9 mouse cellular contexts compared by ENCODE assay signal in the genomic region with DNA sequence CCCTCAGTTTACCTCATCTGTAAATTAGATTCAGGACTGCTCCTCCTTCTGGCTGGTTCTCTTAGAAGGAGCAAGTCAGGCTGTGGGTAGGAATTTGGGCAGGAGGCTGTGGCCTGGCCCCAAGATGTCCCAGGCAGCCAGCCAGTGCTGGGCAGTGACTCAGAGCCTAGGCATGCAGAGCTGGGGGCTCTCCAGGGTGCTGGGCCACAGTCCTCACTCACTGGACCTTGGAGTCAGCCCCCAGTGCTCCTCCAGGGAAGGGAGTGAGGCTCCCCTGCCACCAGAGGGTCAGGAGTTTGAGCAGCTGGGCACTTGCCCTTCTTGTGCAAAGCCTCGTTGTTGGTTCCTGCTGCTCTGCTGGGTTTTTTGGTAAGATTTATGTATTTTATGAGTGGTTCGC. TPM values are rescaled to one million over a fixed set of nuclear protein-coding genes. Genes with fewer than 3 reads are reported as not detected.
DNase-seq lines count a peak whose midpoint lies in the region; ATAC-seq lines count a peak whose summit lies in the region.
"Had no signal": no experiment of that assay in that cellular context is flagged by ENCODE, and none has a peak within 500 bp of the region (broad histone marks: within the 10 kb centered on the region; RNA-seq: fewer than 3 reads in every experiment).

No protein-coding gene starts in this region.

- H3K4me1 ChIP-seq in embryonic facial prominence, embryonic 15.5 days: peaks cover 34% of the 10 kb centered on the region
- peaks cover 33% of the 10 kb centered on the region for H3K4me1 ChIP-seq in intestine, embryonic 16.5 days (ENCODE audit: control insufficient read depth, insufficient read depth, low read length)
- H3K4me1 ChIP-seq in forebrain, embryonic 14.5 days (ENCODE audit: control insufficient read depth, insufficient read depth, low read length): peaks cover 3% of the 10 kb centered on the region; the same call in 1 of the 2 replicates
- no peaks in the 10 kb centered on the region for H3K4me1 ChIP-seq in midbrain, embryonic 15.5 days

- peak; percentile 47 for DNase-seq in left cerebral cortex, postnatal 4 days
- DNase-seq in left cerebral cortex, postnatal 25 days (ENCODE audit: low spot score in 2 of 2): no peak
- DNase-seq in lung, postnatal 4 days: peak; percentile 85 to 92
- no peak for DNase-seq in forebrain, embryonic 14.5 days (ENCODE audit: low spot score)
- DNase-seq in embryo, embryonic 9.5 days (ENCODE audit: extremely low spot score): no peak

- peak overlapping the region; percentile 69; the same call in 1 of the 2 replicates for H3K27ac ChIP-seq in embryonic facial prominence, embryonic 15.5 days (replicated peaks)
- H3K27ac ChIP-seq in intestine, embryonic 16.5 days (ENCODE audit: low read length): 0 out of 2 replicates have a peak overlapping the region, but pooled peaks have one; percentile 6
- H3K27ac ChIP-seq in forebrain, embryonic 14.5 days (ENCODE audit: low read depth, low read length): no peak overlapping the region
- no peak overlapping the region for H3K27ac ChIP-seq in midbrain, embryonic 15.5 days
- H3K27ac ChIP-seq: embryonic facial prominence, embryonic 12.5 days had no signal

- no peak overlapping the region for H3K4me3 ChIP-seq in embryonic facial prominence, embryonic 15.5 days (replicated peaks)
- no peak overlapping the region for H3K4me3 ChIP-seq in intestine, embryonic 16.5 days (ENCODE audit: low read length)
- no peak overlapping the region for H3K4me3 ChIP-seq in forebrain, embryonic 14.5 days (ENCODE audit: low read depth, low read length)
- H3K4me3 ChIP-seq in midbrain, embryonic 15.5 days: no peak overlapping the region
- H3K4me3 ChIP-seq: embryonic facial prominence, embryonic 12.5 days had no signal

- H3K36me3 ChIP-seq in embryonic facial prominence, embryonic 15.5 days: peaks cover 20% of the 10 kb centered on the region
- H3K36me3 ChIP-seq in intestine, embryonic 16.5 days (ENCODE audit: control insufficient read depth, insufficient read depth, low read length): peaks cover 12% of the 10 kb centered on the region
- peaks cover 21% of the 10 kb centered on the region for H3K36me3 ChIP-seq in forebrain, embryonic 14.5 days (ENCODE audit: control insufficient read depth, insufficient read depth, low read length)
- H3K36me3 ChIP-seq in midbrain, embryonic 15.5 days (replicated peaks): no peaks in the 10 kb centered on the region

- no peak overlapping the region for H3K4me2 ChIP-seq in embryonic facial prominence, embryonic 15.5 days (replicated peaks)
- no peak overlapping the region for H3K4me2 ChIP-seq in intestine, embryonic 16.5 days (ENCODE audit: low read depth, low read length)
- no peak overlapping the region for H3K4me2 ChIP-seq in forebrain, embryonic 14.5 days (ENCODE audit: low read length)
- no peak overlapping the region for H3K4me2 ChIP-seq in midbrain, embryonic 15.5 days
- H3K4me2 ChIP-seq: embryonic facial prominence, embryonic 12.5 days had no signal

- no peaks in the 10 kb centered on the region for H3K9me3 ChIP-seq in embryonic facial prominence, embryonic 15.5 days (replicated peaks)
- H3K9me3 ChIP-seq in intestine, embryonic 16.5 days (ENCODE audit: control insufficient read depth, low read length): no peaks in the 10 kb centered on the region
- no peaks in the 10 kb centered on the region for H3K9me3 ChIP-seq in forebrain, embryonic 14.5 days (replicated peaks; ENCODE audit: control insufficient read depth, low read length)
- no peaks in the 10 kb centered on the region for H3K9me3 ChIP-seq in midbrain, embryonic 15.5 days
- H3K9me3 ChIP-seq: embryonic facial prominence, embryonic 12.5 days had no signal

- ATAC-seq in embryonic facial prominence, embryonic 15.5 days (ENCODE audit: insufficient number of reproducible peaks, low FRiP score, low TSS enrichment, low read depth): peak; percentile 49; the same call in 1 of the 2 replicates
- ATAC-seq in intestine, embryonic 16.5 days: peak; percentile 64
- no peak for ATAC-seq in forebrain, embryonic 14.5 days
- ATAC-seq in midbrain, embryonic 15.5 days (replicated peaks): no peak

- intact Hi-C loops in left cerebral cortex, postnatal 4 days (cut with DNase I): no loop called here
- intact Hi-C loops in left cerebral cortex, postnatal 25 days (cut with DNase I): no loop called here

- 73% methylated on average over 2 of the region's 2 CpGs for WGBS in embryonic facial prominence, embryonic 15.5 days
- 55% methylated on average over 2 of the region's 2 CpGs for WGBS in intestine, embryonic 16.5 days
- 90% methylated on average over 2 of the region's 2 CpGs for WGBS in forebrain, embryonic 14.5 days
- WGBS in midbrain, embryonic 15.5 days: 97% methylated on average over 2 of the region's 2 CpGs

- no peak overlapping the region; the same call in 1 of the 2 replicates for H3K9ac ChIP-seq in embryonic facial prominence, embryonic 15.5 days
- H3K9ac ChIP-seq in intestine, embryonic 16.5 days (ENCODE audit: low read depth, low read length): 0 out of 2 replicates have a peak overlapping the region, but pooled peaks have one; percentile 37
- H3K9ac ChIP-seq in forebrain, embryonic 14.5 days (ENCODE audit: low read length): no peak overlapping the region
- H3K9ac ChIP-seq in midbrain, embryonic 15.5 days: no peak overlapping the region
- H3K9ac ChIP-seq: embryonic facial prominence, embryonic 12.5 days had no signal

- H3K27me3 ChIP-seq in embryonic facial prominence, embryonic 15.5 days: no peaks in the 10 kb centered on the region
- H3K27me3 ChIP-seq in intestine, embryonic 16.5 days (replicated peaks; ENCODE audit: control insufficient read depth, insufficient read depth, low read length): no peaks in the 10 kb centered on the region
- H3K27me3 ChIP-seq in forebrain, embryonic 14.5 days (replicated peaks; ENCODE audit: control insufficient read depth, insufficient read depth, low read length): no peaks in the 10 kb centered on the region
- no peaks in the 10 kb centered on the region for H3K27me3 ChIP-seq in midbrain, embryonic 15.5 days (replicated peaks)
- H3K27me3 ChIP-seq: embryonic facial prominence, embryonic 12.5 days had no signal

RNA-seq across cellular contexts. Expression of a gene that starts 6.1 kb away (rescaled TPM):
- total RNA-seq in left cerebral cortex, postnatal 4 days (2021): 1 to 10 TPM; 4.9 to 5.9 TPM
- total RNA-seq in left cerebral cortex, postnatal 25 days (2021): 1 to 10 TPM; 1.6 to 1.7 TPM
- 80.1 and 83.4 TPM in 2 replicates for polyA plus RNA-seq in embryonic facial prominence, embryonic 15.5 days (2015; fragmentation: Nextera tagmentation; extraction: Ambion mirVana)
- 85.5 and 106 TPM in 2 replicates for polyA plus RNA-seq in intestine, embryonic 16.5 days (2015; fragmentation: Nextera tagmentation; extraction: Ambion mirVana)
- 53.7 and 64.3 TPM in 2 replicates for polyA plus RNA-seq in forebrain, embryonic 14.5 days (2014; fragmentation: Nextera tagmentation; extraction: Ambion mirVana)
- polyA plus RNA-seq in midbrain, embryonic 15.5 days (2015; fragmentation: Nextera tagmentation; extraction: Ambion mirVana): 15.7 and 17.8 TPM in 2 replicates

RNA-seq across cellular contexts. Expression of a gene that starts 30.7 kb away (rescaled TPM):
- 10 to 100 TPM; 25.2 to 32.4 TPM for total RNA-seq in left cerebral cortex, postnatal 4 days (2021)
- 10 to 100 TPM; 15.4 to 16.4 TPM for total RNA-seq in left cerebral cortex, postnatal 25 days (2021)
- polyA plus RNA-seq in embryonic facial prominence, embryonic 15.5 days (2015; fragmentation: Nextera tagmentation; extraction: Ambion mirVana): 35.5 and 39.4 TPM in 2 replicates
- polyA plus RNA-seq in intestine, embryonic 16.5 days (2015; fragmentation: Nextera tagmentation; extraction: Ambion mirVana): 86.7 and 88.2 TPM in 2 replicates
- 5.2 and 6.8 TPM in 2 replicates for polyA plus RNA-seq in forebrain, embryonic 14.5 days (2014; fragmentation: Nextera tagmentation; extraction: Ambion mirVana)
- polyA plus RNA-seq in midbrain, embryonic 15.5 days (2015; fragmentation: Nextera tagmentation; extraction: Ambion mirVana): 15.8 and 15.9 TPM in 2 replicates

RNA-seq across cellular contexts. Expression of a gene that starts 44.5 kb away (rescaled TPM):
- 1 to 10 TPM; 8.7 to 9.7 TPM for total RNA-seq in left cerebral cortex, postnatal 4 days (2021)
- total RNA-seq in left cerebral cortex, postnatal 25 days (2021): 1 to 10 TPM; 7.4 to 7.5 TPM
- 25.2 and 26.2 TPM in 2 replicates for polyA plus RNA-seq in embryonic facial prominence, embryonic 15.5 days (2015; fragmentation: Nextera tagmentation; extraction: Ambion mirVana)
- polyA plus RNA-seq in intestine, embryonic 16.5 days (2015; fragmentation: Nextera tagmentation; extraction: Ambion mirVana): 9.7 and 9.9 TPM in 2 replicates
- 0.99 and 1.3 TPM in 2 replicates for polyA plus RNA-seq in forebrain, embryonic 14.5 days (2014; fragmentation: Nextera tagmentation; extraction: Ambion mirVana)
- 5.8 TPM in 2 replicates for polyA plus RNA-seq in midbrain, embryonic 15.5 days (2015; fragmentation: Nextera tagmentation; extraction: Ambion mirVana)

Comparison
In these comparisons a context has a peak if more than half of its experiments do, and no peak if none do; other contexts are left out.
1. DNase-seq: peak in left cerebral cortex, postnatal 4 days (single experiment) and lung, postnatal 4 days (2 of 2); none in left cerebral cortex, postnatal 25 days (0 of 2), forebrain, embryonic 14.5 days (single experiment) and embryo, embryonic 9.5 days (single experiment).
2. ATAC-seq: peak in embryonic facial prominence, embryonic 15.5 days (single experiment) and intestine, embryonic 16.5 days (single experiment); none in forebrain, embryonic 14.5 days (single experiment) and midbrain, embryonic 15.5 days (single experiment).
3. H3K27ac ChIP-seq: peak in embryonic facial prominence, embryonic 15.5 days (single experiment) and intestine, embryonic 16.5 days (single experiment); none in forebrain, embryonic 14.5 days (single experiment) and midbrain, embryonic 15.5 days (single experiment).